ENCODE assay signal across 8 mouse cellular contexts in genomic region chr13:55213138-55213806, GRCm38 (mm10). TPM values are rescaled to one million over a fixed set of nuclear protein-coding genes. Genes with fewer than 3 reads are reported as not detected.
A peak's percentile ranks its signal among the peaks of the same experiment; 100 is the strongest.
DNase-seq lines count a peak whose midpoint lies in the region; ATAC-seq and TF ChIP-seq lines count a peak whose summit lies in the region.

No protein-coding gene starts in this region.

- peak overlapping the region; percentile 73 for H3ac ChIP-seq in C2C12 (ENCODE audit: control insufficient read depth, insufficient read length, low read depth)

- whole genome bisulfite sequencing in heart, embryonic 10.5 days: 65% methylated on average over 10 of the region's 10 CpGs
- 66% methylated on average over 10 of the region's 10 CpGs for WGBS in forebrain, embryonic 12.5 days
- WGBS in liver, embryonic 13.5 days (ENCODE audit: insufficient replicate concordance): 54% methylated on average over 10 of the region's 10 CpGs

- no peaks in the 10 kb centered on the region for H3K27me3 ChIP-seq in heart, embryonic 10.5 days (ENCODE audit: insufficient read depth, poor library complexity, severe bottlenecking)
- no peaks in the 10 kb centered on the region for H3K27me3 ChIP-seq in C2C12 (ENCODE audit: control insufficient read depth, insufficient read depth, insufficient read length)
- H3K27me3 ChIP-seq in forebrain, embryonic 12.5 days: no peaks in the 10 kb centered on the region
- H3K27me3 ChIP-seq in liver, embryonic 13.5 days: no peaks in the 10 kb centered on the region

- no peak for DNase-seq in heart, embryonic 10.5 days (ENCODE audit: low spot score)
- DNase-seq in heart, postnatal 10 days: no peak
- no peak for DNase-seq in liver, embryonic 13.5 days
- no peak for DNase-seq in adrenal gland, adult 2 months
- no peak for DNase-seq in retina, postnatal 1 day
- DNase-seq in testis, postnatal 10 days (ENCODE audit: low spot score): no peak

- H3K79me2 ChIP-seq in C2C12 (ENCODE audit: control insufficient read depth, insufficient read depth): peaks cover 56% of the 10 kb centered on the region

- no peak for ATAC-seq in forebrain, embryonic 12.5 days (ENCODE audit: low FRiP score)
- no peak for ATAC-seq in liver, embryonic 13.5 days (ENCODE audit: low read depth)

- peaks cover 43% of the 10 kb centered on the region for H3K36me3 ChIP-seq in heart, embryonic 10.5 days
- peaks cover 37% of the 10 kb centered on the region for H3K36me3 ChIP-seq in C2C12 (ENCODE audit: control insufficient read depth, insufficient read depth)
- H3K36me3 ChIP-seq in forebrain, embryonic 12.5 days (replicated peaks): peaks cover 44% of the 10 kb centered on the region
- peaks cover 44% of the 10 kb centered on the region for H3K36me3 ChIP-seq in liver, embryonic 13.5 days

- intact Hi-C loops in heart, postnatal 10 days (cut with DNase I): loop anchor here (10.0 kb wide), 1 partner anchor 232 kb away; the partner anchor contains the start of gene Grk6

- no peak for TF ChIP-seq CTCF in C2C12 (IDR thresholded peaks at IDR 0.05; ENCODE audit: control insufficient read depth, insufficient read depth, insufficient read length)

- H3K4me3 ChIP-seq in heart, embryonic 10.5 days: peak overlapping the region; percentile 91
- peak overlapping the region; percentile 37 for H3K4me3 ChIP-seq in C2C12 (ENCODE audit: insufficient read depth, poor library complexity, severe bottlenecking)
- peak overlapping the region; percentile 87 for H3K4me3 ChIP-seq in forebrain, embryonic 12.5 days (replicated peaks)
- H3K4me3 ChIP-seq in liver, embryonic 13.5 days (replicated peaks): peak overlapping the region; percentile 91

- H3K9me3 ChIP-seq in heart, embryonic 10.5 days: no peaks in the 10 kb centered on the region
- H3K9me3 ChIP-seq in forebrain, embryonic 12.5 days: no peaks in the 10 kb centered on the region
- no peaks in the 10 kb centered on the region for H3K9me3 ChIP-seq in liver, embryonic 13.5 days (replicated peaks)

- H3K4me1 ChIP-seq in heart, embryonic 10.5 days: peaks cover 51% of the 10 kb centered on the region
- peaks cover 69% of the 10 kb centered on the region for H3K4me1 ChIP-seq in forebrain, embryonic 12.5 days
- peaks cover 84% of the 10 kb centered on the region for H3K4me1 ChIP-seq in liver, embryonic 13.5 days (replicated peaks)

- H3K79me3 ChIP-seq in C2C12 (ENCODE audit: low read depth): peaks cover 30% of the 10 kb centered on the region

- H3K4me2 ChIP-seq in forebrain, embryonic 12.5 days: peak overlapping the region; percentile 68
- H3K4me2 ChIP-seq in liver, embryonic 13.5 days: peak overlapping the region; percentile 99

- H3K9ac ChIP-seq in forebrain, embryonic 12.5 days: peak overlapping the region; percentile 98
- peak overlapping the region; percentile 97 for H3K9ac ChIP-seq in liver, embryonic 13.5 days

- H3K27ac ChIP-seq in heart, embryonic 10.5 days: peak overlapping the region; percentile 100
- H3K27ac ChIP-seq in forebrain, embryonic 12.5 days: peak overlapping the region; percentile 99
- H3K27ac ChIP-seq in liver, embryonic 13.5 days: peak overlapping the region; percentile 95

TF ChIP-seq in C2C12, 6 proteins besides CTCF, POLR2A, EP300 and RAD21:
- TF ChIP-seq MAX (IDR thresholded peaks at IDR 0.05) (no peak), MYOG (IDR thresholded peaks at IDR 0.05; ENCODE audit: control insufficient read depth, extremely low read depth, insufficient read length) (no peak)

RNA-seq across cellular contexts. Expression of gene Nsd1, which starts 3.7 kb away (rescaled TPM):
- 51.0 and 58.4 TPM in 2 replicates for polyA plus RNA-seq in heart, embryonic 10.5 days (2016; fragmentation: Nextera tagmentation; extraction: Ambion mirVana)
- total RNA-seq in heart, postnatal 10 days (2021): 10 to 100 TPM; 88.2 to 97.9 TPM
- polyA plus RNA-seq in C2C12 (2012; fragmentation: generic; extraction: Trizol): 10.5 TPM
- polyA plus RNA-seq in forebrain, embryonic 12.5 days (2016; fragmentation: Nextera tagmentation; extraction: Ambion mirVana): 83.4 and 83.6 TPM in 2 replicates
- polyA plus RNA-seq in liver, embryonic 13.5 days (2015; fragmentation: Nextera tagmentation; extraction: Ambion mirVana): 15.5 and 19.8 TPM in 2 replicates
- 10 to 100 TPM; 76.6 to 96.6 TPM for total RNA-seq in adrenal gland, adult 2 months (2021)
- 10.6 and 13.9 TPM in 2 replicates for polyA plus RNA-seq in adrenal gland, adult 2 months (2012; rRNA removed)

Comparison
In these comparisons a context has a peak if more than half of its experiments do, and no peak if none do; other contexts are left out.
1. H3K4me3 ChIP-seq: peak in every context shown above with its lines; median percentile 91 in heart, embryonic 10.5 days; 91 in liver, embryonic 13.5 days; 87 in forebrain, embryonic 12.5 days; 37 in C2C12.